Mouse (Mus musculus): ENCODE measurements around the gene Hhip. TPM values are rescaled to one million over a fixed set of nuclear protein-coding genes. Genes with fewer than 3 reads are reported as not detected.

The Hhip gene
- 2.3 and 2.8 TPM in 2 replicates for polyA plus RNA-seq (2016; fragmentation: Nextera tagmentation; extraction: Ambion mirVana)

DNA sequence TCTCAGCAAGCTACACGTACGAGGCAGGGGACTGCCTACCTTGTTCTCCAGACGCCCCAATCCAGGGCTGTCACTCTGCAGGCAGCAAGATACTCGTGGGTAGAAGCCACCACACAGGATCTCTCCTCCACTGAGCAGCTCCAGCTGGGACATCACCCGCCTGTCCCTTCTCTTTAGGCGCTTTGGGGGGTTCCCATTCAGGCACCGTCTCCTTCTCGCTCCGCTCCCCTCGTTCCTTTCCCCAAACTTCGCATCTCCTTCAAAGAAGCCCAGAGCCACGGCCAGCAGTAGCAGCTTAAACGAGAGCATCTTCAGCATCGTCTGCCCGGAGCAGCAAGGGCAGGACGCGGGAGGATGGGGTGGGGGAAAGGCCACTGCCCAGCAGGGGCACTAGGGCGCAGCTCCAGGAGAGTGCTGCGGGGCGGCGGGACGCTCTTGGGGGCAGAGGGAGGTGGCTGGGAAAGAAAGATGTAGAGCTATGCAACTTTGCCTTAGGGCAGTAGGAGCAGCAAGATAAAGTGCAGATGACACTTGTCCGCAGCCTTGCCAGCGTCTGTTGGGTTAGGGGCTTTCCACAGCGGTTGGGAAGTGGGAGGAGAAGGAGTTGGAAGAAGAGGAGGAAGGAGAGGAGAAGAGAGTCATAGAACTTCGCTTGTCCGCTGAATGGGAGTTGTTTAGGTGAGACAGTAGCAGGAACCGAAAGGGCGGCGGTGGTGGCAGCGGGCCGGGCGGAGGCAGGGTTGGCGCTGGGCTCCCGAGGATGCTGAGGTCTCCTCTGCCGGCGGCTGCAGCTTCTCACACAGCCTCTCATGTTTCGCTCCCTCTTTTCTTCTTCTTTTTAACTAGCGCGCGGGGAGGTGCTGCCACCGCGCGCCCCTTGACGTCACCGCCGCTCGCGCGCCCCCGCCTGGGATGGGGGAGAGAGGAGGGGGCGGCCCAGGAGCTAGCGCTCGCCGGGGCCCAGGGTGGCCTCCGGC lies at the start of gene Hhip:
Gene Hhip (minus strand): TSS at position 809 of the 977 bp plus-strand sequence.
- Histone ChIP-seq H3K4me1 (peaks cover 29% of the 10 kb centered on the region), H3K4me3 (peak within 1 kb of the TSS; percentile 50), H3K27ac (no peak within 1 kb of the TSS), H3K9me3 (no peaks in the 10 kb centered on the region), H3K4me2 (replicated peaks) (peak within 1 kb of the TSS; percentile 89), H3K9ac (peak within 1 kb of the TSS; percentile 57), H3K36me3 (no peaks in the 10 kb centered on the region), H3K27me3 (replicated peaks) (peaks cover 30% of the 10 kb centered on the region)
- peak; percentile 57 for ATAC-seq (ENCODE audit: low FRiP score, low read depth)
- under 1% methylated on average over 43 of the region's 56 CpGs for WGBS

DNA sequence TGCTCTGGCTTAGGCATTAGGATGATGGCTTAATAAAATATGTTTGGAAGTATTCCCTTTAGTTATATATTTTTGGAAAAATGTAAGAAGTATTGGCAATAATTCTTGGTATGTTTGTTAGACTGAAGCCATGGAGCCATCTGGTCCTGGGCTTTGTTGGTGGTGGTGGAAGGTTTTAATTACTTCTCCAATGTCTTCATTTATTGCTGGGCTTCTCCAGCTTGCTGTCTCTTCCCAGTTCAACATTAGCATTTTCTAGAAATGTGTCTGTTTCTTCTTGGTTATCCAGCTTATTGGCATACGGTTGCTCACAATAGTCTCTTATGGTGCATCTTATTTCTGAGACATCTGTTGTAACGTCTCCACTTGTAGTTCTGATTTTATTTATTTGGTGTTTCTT lies 29.2 kb upstream of the Hhip start:
- Histone ChIP-seq H3K4me2 (replicated peaks) (no peak overlapping the region), H3K36me3 (no peaks in the 10 kb centered on the region), H3K9ac (no peak overlapping the region), H3K27me3 (replicated peaks) (no peaks in the 10 kb centered on the region), H3K9me3 (no peaks in the 10 kb centered on the region), H3K4me3 (no peak overlapping the region), H3K27ac (no peak overlapping the region), H3K4me1 (no peaks in the 10 kb centered on the region)
- WGBS: 86% methylated on average over 2 of the region's 2 CpGs
- no peak for ATAC-seq (ENCODE audit: low FRiP score, low read depth)

DNA sequence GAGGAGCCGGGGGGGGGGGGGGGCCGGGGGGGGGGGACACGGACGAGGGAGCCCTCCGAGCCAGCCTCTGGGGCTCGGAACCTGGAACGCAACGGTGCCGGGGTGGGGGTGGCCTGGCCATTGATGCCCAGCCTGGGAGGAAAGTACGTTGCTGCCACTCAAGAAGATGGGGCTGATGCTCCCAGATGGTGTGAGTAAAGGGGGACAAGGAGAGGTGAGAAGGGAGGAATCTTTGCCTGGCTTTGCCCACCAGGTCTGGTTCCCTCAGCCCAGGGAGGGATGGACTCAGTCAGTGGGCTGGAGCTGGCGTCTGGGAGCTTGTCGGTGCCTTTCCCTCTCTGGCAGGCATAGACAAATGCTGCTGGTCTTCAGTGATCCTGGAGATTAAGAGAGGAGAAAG lies 387 bp upstream of the Hhip start:
- peak overlapping the region; percentile 57 for H3K9ac ChIP-seq
- WGBS: 2% methylated on average over 7 of the region's 12 CpGs
- H3K9me3 ChIP-seq: no peaks in the 10 kb centered on the region
- H3K4me1 ChIP-seq: peaks cover 29% of the 10 kb centered on the region
- peak overlapping the region; percentile 50 for H3K4me3 ChIP-seq
- no peak overlapping the region for H3K27ac ChIP-seq
- H3K4me2 ChIP-seq (replicated peaks): peak overlapping the region; percentile 89
- peak; percentile 23 for ATAC-seq (ENCODE audit: low FRiP score, low read depth)
- H3K27me3 ChIP-seq (replicated peaks): peaks cover 30% of the 10 kb centered on the region
- no peaks in the 10 kb centered on the region for H3K36me3 ChIP-seq

DNA sequence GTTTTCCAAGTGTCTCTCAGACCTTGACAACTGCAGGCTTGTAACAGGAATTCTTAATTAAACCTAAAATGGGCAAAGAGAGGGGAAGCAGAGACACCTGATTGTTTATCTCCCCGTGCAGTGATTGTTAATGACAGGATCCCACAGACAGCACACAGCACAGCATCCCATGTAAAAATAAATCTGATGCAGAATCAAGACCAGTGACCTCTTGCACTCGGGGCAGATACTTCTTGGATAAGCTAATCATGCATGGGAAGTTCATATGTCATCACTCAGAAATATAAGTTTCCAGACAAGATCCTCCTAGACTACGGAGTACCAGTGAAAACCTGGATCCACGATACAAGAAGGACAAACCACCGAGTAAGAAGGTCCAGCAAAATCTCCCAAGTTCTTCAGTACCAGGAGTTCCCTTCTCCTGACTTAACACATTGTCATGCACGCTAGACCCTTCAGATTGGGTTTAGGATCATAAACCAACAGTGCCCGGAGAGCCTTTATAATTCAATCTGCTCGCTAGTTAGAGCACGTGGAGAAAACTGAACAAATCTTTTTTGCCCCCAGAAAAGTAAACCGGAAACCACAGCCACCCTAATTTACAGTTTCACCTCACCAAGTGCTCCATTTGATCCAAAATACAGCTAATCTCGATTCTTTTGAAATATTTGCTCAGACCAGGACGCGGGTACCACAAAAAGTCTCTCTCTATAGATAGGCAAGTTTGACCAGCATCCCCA lies 1.3 kb downstream of the Hhip start:
- Histone ChIP-seq H3K4me2 (replicated peaks) (peak overlapping the region; percentile 89), H3K36me3 (no peaks in the 10 kb centered on the region), H3K9me3 (no peaks in the 10 kb centered on the region), H3K27ac (no peak overlapping the region), H3K4me3 (peak overlapping the region; percentile 50), H3K27me3 (replicated peaks) (peaks cover 32% of the 10 kb centered on the region), H3K9ac (no peak overlapping the region), H3K4me1 (peaks cover 29% of the 10 kb centered on the region)
- ATAC-seq (ENCODE audit: low FRiP score, low read depth): peak; percentile 1; the same call in 1 of the 2 replicates
- WGBS: 5% methylated on average over 13 of the region's 13 CpGs

DNA sequence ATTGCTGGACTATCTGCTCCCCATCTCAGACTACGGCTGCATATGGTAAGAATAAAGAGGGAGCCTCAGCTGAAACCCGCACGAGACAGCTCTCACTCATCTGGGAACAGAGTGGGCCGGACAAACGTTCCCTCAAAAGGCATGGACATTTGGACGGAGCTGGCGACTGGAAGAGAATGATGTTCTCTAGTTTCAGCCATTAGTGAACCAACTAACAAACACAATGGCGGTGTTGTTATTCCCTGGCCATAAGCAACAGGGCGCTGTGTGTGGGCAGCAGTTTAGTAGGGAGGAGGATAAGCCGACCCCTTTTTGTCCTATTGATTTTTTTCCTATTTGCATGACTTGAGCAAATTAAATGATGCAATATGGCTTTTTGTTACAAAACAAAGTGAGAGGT lies 2.0 kb downstream of the Hhip start:
- 0% methylated on average over 10 of the region's 10 CpGs for WGBS
- Histone ChIP-seq H3K4me1 (peaks cover 29% of the 10 kb centered on the region), H3K36me3 (no peaks in the 10 kb centered on the region), H3K9ac (no peak overlapping the region), H3K4me2 (replicated peaks) (peak overlapping the region; percentile 89), H3K27ac (no peak overlapping the region), H3K27me3 (replicated peaks) (peaks cover 32% of the 10 kb centered on the region), H3K9me3 (no peaks in the 10 kb centered on the region), H3K4me3 (peak overlapping the region; percentile 22)
- ATAC-seq (ENCODE audit: low FRiP score, low read depth): peak; percentile 68

DNA sequence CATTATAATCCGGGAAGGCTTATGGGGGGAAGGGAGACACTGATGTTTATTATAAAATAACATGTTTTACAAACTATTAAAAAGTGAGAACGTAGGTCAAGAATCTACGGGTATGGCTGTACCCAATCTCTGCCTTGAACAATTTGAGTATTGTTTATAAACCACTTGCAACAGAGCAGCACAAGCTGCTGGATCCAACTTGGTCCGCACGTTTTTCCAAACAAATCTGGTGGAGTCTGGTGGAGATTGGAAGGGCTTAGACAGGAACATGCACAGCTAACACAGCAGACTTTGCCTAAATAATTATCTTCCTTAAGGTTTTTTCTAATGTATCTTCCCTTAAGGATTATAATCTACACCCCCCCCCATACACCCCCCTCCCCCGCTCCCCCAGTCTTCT lies 2.7 kb downstream of the Hhip start:
- Histone ChIP-seq H3K4me1 (peaks cover 29% of the 10 kb centered on the region), H3K4me2 (replicated peaks) (peak overlapping the region; percentile 89), H3K27ac (no peak overlapping the region), H3K4me3 (no peak overlapping the region), H3K9ac (no peak overlapping the region), H3K36me3 (no peaks in the 10 kb centered on the region), H3K9me3 (no peaks in the 10 kb centered on the region), H3K27me3 (replicated peaks) (peaks cover 28% of the 10 kb centered on the region)
- no peak for ATAC-seq (ENCODE audit: low FRiP score, low read depth)
- WGBS: 42% methylated on average over 6 of the region's 6 CpGs

DNA sequence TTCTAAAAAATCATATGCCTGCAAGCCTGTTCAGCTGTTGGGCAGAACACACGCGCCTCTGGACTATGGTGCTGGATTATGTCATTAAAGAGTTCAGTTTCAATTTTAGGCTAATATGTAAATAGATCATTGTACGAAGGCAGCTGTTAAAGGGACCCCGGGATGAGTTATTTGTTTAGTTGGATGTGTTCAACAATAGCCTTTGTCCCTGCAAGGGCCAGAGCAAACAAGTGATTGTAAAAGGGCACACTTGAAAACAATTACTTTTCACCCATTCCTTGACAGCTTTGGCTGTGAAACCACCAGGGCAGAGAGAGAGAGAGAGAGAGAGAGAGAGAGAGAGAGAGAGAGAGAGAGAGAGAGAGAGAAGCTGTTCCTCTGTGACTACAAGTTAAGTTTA lies 3.6 kb downstream of the Hhip start:
- no peak overlapping the region for H3K4me3 ChIP-seq
- no peaks in the 10 kb centered on the region for H3K9me3 ChIP-seq
- WGBS: 8% methylated on average over 4 of the region's 4 CpGs
- no peak for ATAC-seq (ENCODE audit: low FRiP score, low read depth)
- H3K4me2 ChIP-seq (replicated peaks): peak overlapping the region; percentile 22
- peaks cover 29% of the 10 kb centered on the region for H3K4me1 ChIP-seq
- peaks cover 30% of the 10 kb centered on the region for H3K27me3 ChIP-seq (replicated peaks)
- no peak overlapping the region for H3K9ac ChIP-seq
- H3K27ac ChIP-seq: no peak overlapping the region
- H3K36me3 ChIP-seq: no peaks in the 10 kb centered on the region

DNA sequence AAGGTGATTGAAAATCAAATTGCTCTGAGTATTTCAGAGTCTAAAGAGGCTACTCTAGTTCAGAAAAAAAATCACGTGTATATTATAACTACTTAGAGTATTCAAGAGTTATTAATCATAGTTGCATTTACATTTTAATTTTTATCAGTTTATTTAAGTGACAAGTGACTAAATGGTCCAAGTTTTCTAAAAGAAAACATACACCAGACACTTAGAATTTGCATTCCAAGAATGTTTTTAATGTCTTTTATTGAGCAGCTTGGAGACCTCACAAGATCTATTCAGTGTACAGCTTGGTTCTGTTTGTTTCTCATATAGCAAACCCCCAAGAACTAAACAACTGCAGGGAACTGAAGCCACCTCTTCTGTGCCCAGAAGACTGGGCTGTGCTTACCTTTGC lies 5.0 kb downstream of the Hhip start:
- Histone ChIP-seq H3K27ac (no peak overlapping the region), H3K9ac (no peak overlapping the region), H3K4me2 (replicated peaks) (no peak overlapping the region), H3K36me3 (no peaks in the 10 kb centered on the region), H3K4me1 (peaks cover 29% of the 10 kb centered on the region), H3K27me3 (replicated peaks) (peaks cover 27% of the 10 kb centered on the region), H3K9me3 (no peaks in the 10 kb centered on the region), H3K4me3 (no peak overlapping the region)
- 86% methylated on average over 1 of the region's 1 CpGs for WGBS
- ATAC-seq (ENCODE audit: low FRiP score, low read depth): no peak

DNA sequence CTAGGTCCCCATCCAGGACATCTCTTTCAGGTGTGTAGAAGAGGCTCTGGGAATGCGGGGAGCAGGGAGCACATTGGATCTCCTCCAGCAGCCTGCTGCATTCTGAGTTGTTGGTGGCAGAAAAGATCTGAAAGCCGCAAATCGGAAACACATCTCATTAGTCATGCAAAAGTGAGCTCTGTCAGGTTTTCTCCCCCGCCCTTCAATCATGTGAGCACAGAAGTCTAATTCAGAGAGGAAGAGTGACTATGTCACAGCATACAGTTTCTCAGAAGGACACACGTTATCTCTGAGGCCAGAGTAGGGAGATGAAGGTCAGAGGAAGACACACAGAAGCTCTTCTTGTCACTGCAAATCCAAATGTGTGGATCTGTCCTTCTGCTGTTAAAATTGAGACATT lies 6.3 kb downstream of the Hhip start:
- H3K9ac ChIP-seq: no peak overlapping the region
- no peak overlapping the region for H3K4me2 ChIP-seq (replicated peaks)
- peaks cover 21% of the 10 kb centered on the region for H3K27me3 ChIP-seq (replicated peaks)
- no peak overlapping the region for H3K27ac ChIP-seq
- H3K9me3 ChIP-seq: no peaks in the 10 kb centered on the region
- H3K4me1 ChIP-seq: peaks cover 15% of the 10 kb centered on the region
- no peak for ATAC-seq (ENCODE audit: low FRiP score, low read depth)
- H3K36me3 ChIP-seq: no peaks in the 10 kb centered on the region
- 68% methylated on average over 5 of the region's 5 CpGs for WGBS
- no peak overlapping the region for H3K4me3 ChIP-seq

DNA sequence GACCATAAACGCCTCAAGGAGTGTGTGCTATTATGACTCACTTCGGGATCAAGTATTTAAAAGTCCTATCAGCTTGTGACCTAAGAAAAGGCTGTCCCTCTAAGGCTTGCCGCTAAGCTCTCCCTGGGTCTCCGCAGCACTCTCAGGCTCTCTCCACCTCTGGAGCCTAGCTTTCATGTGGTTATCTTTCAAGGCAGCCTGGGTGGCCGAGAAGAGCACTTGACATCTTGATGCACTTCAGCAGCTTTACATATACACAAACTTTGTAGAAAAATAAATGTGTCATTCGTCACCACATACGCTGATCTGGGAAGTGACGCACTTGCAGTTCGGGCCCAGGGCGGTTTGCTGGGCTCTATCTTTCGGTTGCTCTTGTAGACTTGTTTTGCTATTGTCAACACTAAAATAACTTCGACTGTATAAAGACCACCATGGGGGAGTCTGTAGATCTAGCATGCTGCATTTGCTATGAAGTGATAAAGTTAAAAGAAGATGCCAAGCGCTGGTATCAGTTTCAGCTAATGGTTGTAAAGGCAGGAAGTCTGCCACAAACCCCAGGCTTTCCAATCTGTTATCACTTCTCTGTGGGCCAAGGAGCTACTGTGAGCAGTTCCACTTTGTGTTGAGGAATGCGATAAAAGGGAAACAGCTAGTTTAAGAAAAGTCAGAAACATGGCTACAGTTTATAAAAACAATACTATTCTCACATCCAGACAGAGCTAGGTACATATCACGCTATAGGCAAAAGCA lies 8.4 kb downstream of the Hhip start:
- H3K27me3 ChIP-seq (replicated peaks): peaks cover 18% of the 10 kb centered on the region; the same call in 1 of the 2 replicates
- no peak overlapping the region for H3K4me2 ChIP-seq (replicated peaks)
- H3K9ac ChIP-seq: no peak overlapping the region
- peaks cover 4% of the 10 kb centered on the region; the same call in 1 of the 2 replicates for H3K4me1 ChIP-seq
- no peaks in the 10 kb centered on the region for H3K9me3 ChIP-seq
- H3K4me3 ChIP-seq: no peak overlapping the region
- H3K27ac ChIP-seq: no peak overlapping the region
- ATAC-seq (ENCODE audit: low FRiP score, low read depth): no peak
- 78% methylated on average over 15 of the region's 15 CpGs for WGBS
- no peaks in the 10 kb centered on the region for H3K36me3 ChIP-seq

DNA sequence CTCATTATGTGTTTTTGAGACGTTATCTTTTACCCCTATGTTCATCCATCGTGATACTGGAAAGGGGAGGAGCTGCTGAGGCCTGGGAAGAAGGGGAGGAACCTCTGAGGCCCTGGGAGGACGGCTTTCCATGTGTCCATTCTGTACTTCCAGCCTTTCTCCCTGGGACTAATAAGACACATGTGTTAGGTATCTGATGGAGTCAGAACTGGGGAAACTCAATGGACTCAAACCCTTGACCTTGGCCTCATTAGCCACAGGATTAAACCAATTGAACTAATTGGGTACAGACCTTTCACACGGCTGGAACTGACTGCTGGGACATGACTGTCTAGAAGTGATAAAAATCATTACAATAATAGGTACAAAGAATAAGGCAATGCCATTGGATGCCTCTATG lies 9.6 kb downstream of the Hhip start:
- WGBS: 72% methylated on average over 4 of the region's 4 CpGs
- no peak overlapping the region for H3K9ac ChIP-seq
- H3K27ac ChIP-seq: no peak overlapping the region
- no peaks in the 10 kb centered on the region for H3K4me1 ChIP-seq
- H3K9me3 ChIP-seq: no peaks in the 10 kb centered on the region
- no peak overlapping the region for H3K4me2 ChIP-seq (replicated peaks)
- ATAC-seq (ENCODE audit: low FRiP score, low read depth): no peak
- no peak overlapping the region for H3K4me3 ChIP-seq
- H3K36me3 ChIP-seq: no peaks in the 10 kb centered on the region
- peaks cover 12% of the 10 kb centered on the region; the same call in 1 of the 2 replicates for H3K27me3 ChIP-seq (replicated peaks)

Data from neural tube, embryonic 12.5 days (tissue).